Mouse (Mus musculus) ovary, postnatal 36 days (tissue): Measurements from ENCODE around the gene Atp6v0e.

Experiments
- DNase-seq: peaks from one replicate; pipeline ENCODE4 v3.0.0; 2022; ENCODE audit warnings: low spot score, mixed read lengths

The Atp6v0e gene

GRCm38 (mm10) chr17:26686334-26687000, 23.4 kb downstream of the Atp6v0e start:
- DNase-seq, result no peak

- no peak for DNase-seq
These were observed 26.0 kb downstream of the Atp6v0e start for GRCm38 (mm10) chr17:26688795-26689735.

GRCm38 (mm10) chr17:26689810-26690209, 26.8 kb downstream of the Atp6v0e start:
- DNase-seq, result no peak

GRCm38 (mm10) chr17:26690236-26690635, 27.2 kb downstream of the Atp6v0e start:
- DNase-seq, result no peak

- DNase-seq, result no peak
These were observed 28.1 kb downstream of the Atp6v0e start for GRCm38 (mm10) chr17:26691110-26691509.

GRCm38 (mm10) chr17:26693424-26693823, 30.4 kb downstream of the Atp6v0e start:
- DNase-seq, result no peak

- no peak for DNase-seq
These were observed 31.1 kb downstream of the Atp6v0e start for GRCm38 (mm10) chr17:26694171-26694570.

- DNase-seq, result no peak
These were observed 32.2 kb downstream of the Atp6v0e start for GRCm38 (mm10) chr17:26695193-26695592.

- DNase-seq, result no peak
These were observed 35.8 kb downstream of the Atp6v0e start for GRCm38 (mm10) chr17:26698846-26699245.

GRCm38 (mm10) chr17:26699819-26700616, 37.0 kb downstream of the Atp6v0e start:
- no peak for DNase-seq

GRCm38 (mm10) chr17:26701565-26701964, 38.5 kb downstream of the Atp6v0e start:
- no peak for DNase-seq

- no peak for DNase-seq
These were observed 39.6 kb downstream of the Atp6v0e start for GRCm38 (mm10) chr17:26702621-26703020.

GRCm38 (mm10) chr17:26703671-26704070, 40.6 kb downstream of the Atp6v0e start:
- DNase-seq, result no peak

GRCm38 (mm10) chr17:26705463-26706359, 42.7 kb downstream of the Atp6v0e start:
- no peak for DNase-seq

- no peak for DNase-seq
These were observed 44.0 kb downstream of the Atp6v0e start for GRCm38 (mm10) chr17:26707066-26707465.

- no peak for DNase-seq
These were observed 45.5 kb downstream of the Atp6v0e start for GRCm38 (mm10) chr17:26708499-26708898.

- no peak for DNase-seq
These were observed 46.1 kb downstream of the Atp6v0e start for GRCm38 (mm10) chr17:26708993-26709590.

- DNase-seq, result no peak
These were observed 47.0 kb downstream of the Atp6v0e start for GRCm38 (mm10) chr17:26710049-26710448.

- peak; percentile 98 for DNase-seq
These were observed 52.3 kb downstream of the Atp6v0e start, which contains the start of gene Crebrf for GRCm38 (mm10) chr17:26715271-26715758. Gene Crebrf (plus strand): TSS chr17:26715650.

GRCm38 (mm10) chr17:26715916-26716717, 53.1 kb downstream of the Atp6v0e start:
- DNase-seq, result peak; percentile 94
